Mouse (Mus musculus) spleen, adult 2 months (tissue): ENCODE data around the gene Nbl1.

ENCODE experiments used
- CTCF ChIP-seq: fragments of 200-500 bp; IDR thresholded peaks from 2 replicates; pipeline ENCODE4 v1.5.1; 2011; ENCODE audit warnings: mild to moderate bottlenecking, inconsistent platforms; ENCODE audit not compliant: insufficient read depth, insufficient read length, insufficient replicate concordance; ENCODE audit errors: extremely low read depth
- POLR2A ChIP-seq: fragments of 200-500 bp; IDR thresholded peaks from 2 replicates; pipeline ENCODE4 v1.6.1; 2011; ENCODE audit warnings: low read depth, low read length, inconsistent platforms

GRCm38 (mm10) chr4:139100326-139100725 lies 7.5 kb upstream of the Nbl1 start:
- TF ChIP-seq CTCF (no peak), POLR2A (no peak)
